Mouse (Mus musculus) ZHBTc4 (cell line): ENCODE data around the gene Kif6.

Source experiments
- DNase-seq: peaks from one replicate; pipeline ENCODE4 v3.0.0-alpha.2; 2011; ENCODE audit warnings: low read depth, low spot score

Gene Kif6

GRCm38 (mm10) chr17:49839243-49839642, 224.3 kb downstream of the Kif6 start:
- no peak for DNase-seq

- peak; percentile 31 for DNase-seq
These were observed 236.3 kb downstream of the Kif6 start for GRCm38 (mm10) chr17:49851210-49851609.

- DNase-seq = no peak
These were observed 237.2 kb downstream of the Kif6 start for GRCm38 (mm10) chr17:49852183-49852582.

GRCm38 (mm10) chr17:49855785-49856184, 240.8 kb downstream of the Kif6 start:
- DNase-seq = peak; percentile 46

GRCm38 (mm10) chr17:49860057-49860816, 245.3 kb downstream of the Kif6 start:
- no peak for DNase-seq

GRCm38 (mm10) chr17:49863597-49863996, 248.7 kb downstream of the Kif6 start:
- no peak for DNase-seq

GRCm38 (mm10) chr17:49865604-49866003, 250.7 kb downstream of the Kif6 start:
- no peak for DNase-seq

GRCm38 (mm10) chr17:49866653-49867215, 251.8 kb downstream of the Kif6 start:
- DNase-seq = no peak

- no peak for DNase-seq
These were observed 252.6 kb downstream of the Kif6 start for GRCm38 (mm10) chr17:49867321-49868137.

- no peak for DNase-seq
These were observed 254.3 kb downstream of the Kif6 start for GRCm38 (mm10) chr17:49869246-49869645.

GRCm38 (mm10) chr17:49872305-49872704, 257.4 kb downstream of the Kif6 start:
- no peak for DNase-seq

- DNase-seq = no peak
These were observed 259.8 kb downstream of the Kif6 start for GRCm38 (mm10) chr17:49874746-49875145.

- DNase-seq = no peak
These were observed 260.5 kb downstream of the Kif6 start for GRCm38 (mm10) chr17:49875401-49875800.

GRCm38 (mm10) chr17:49875939-49876651, 261.2 kb downstream of the Kif6 start:
- peak; percentile 89 for DNase-seq

- no peak for DNase-seq
These were observed 266.2 kb downstream of the Kif6 start for GRCm38 (mm10) chr17:49880919-49881744.

GRCm38 (mm10) chr17:49881796-49882195, 266.9 kb downstream of the Kif6 start:
- no peak for DNase-seq

- peak; percentile 79 for DNase-seq
These were observed 268.3 kb downstream of the Kif6 start for GRCm38 (mm10) chr17:49883136-49883755.

- no peak for DNase-seq
These were observed 270.1 kb downstream of the Kif6 start for GRCm38 (mm10) chr17:49885035-49885434.

- DNase-seq = peak; percentile 87
These were observed 274.7 kb downstream of the Kif6 start for GRCm38 (mm10) chr17:49889629-49890028.

- DNase-seq = no peak
These were observed 275.9 kb downstream of the Kif6 start for GRCm38 (mm10) chr17:49890861-49891260.
